In genomic region chr3:104962141-104962611, GRCm38 (mm10) we compare ENCODE assay signal across 9 mouse cellular contexts. TPM values are rescaled to one million over a fixed set of nuclear protein-coding genes. Genes with fewer than 3 reads are reported as not detected.
A peak's percentile ranks its signal among the peaks of the same experiment; 100 is the strongest.
DNase-seq lines count a peak whose midpoint lies in the region; ATAC-seq and TF ChIP-seq lines count a peak whose summit lies in the region.
"Had no signal": no experiment of that assay in that cellular context is flagged by ENCODE, and none has a peak within 500 bp of the region (broad histone marks: within the 10 kb centered on the region; RNA-seq: fewer than 3 reads in every experiment).

No protein-coding gene starts in this region.

- no peak overlapping the region for H3K27ac ChIP-seq in ES-Bruce4 (ENCODE audit: insufficient read depth, low read length)
- no peak overlapping the region for H3K27ac ChIP-seq in heart, embryonic 16.5 days (ENCODE audit: low read length)
- H3K27ac ChIP-seq in limb, embryonic 14.5 days (replicated peaks; ENCODE audit: low read depth, low read length), result no peak overlapping the region
- no peak overlapping the region for H3K27ac ChIP-seq in neural tube, embryonic 12.5 days

- TF ChIP-seq EP300 in ES-Bruce4 (IDR thresholded peaks at IDR 0.05; ENCODE audit: insufficient read depth, low read depth, low read length), result no peak

- peak; percentile 25 for DNase-seq in CD4-positive, CD25-positive, alpha-beta regulatory T cell, adult 2 months (ENCODE audit: low read depth, low spot score)
- no peak for DNase-seq in limb, embryonic 14.5 days (ENCODE audit: low spot score)
- DNase-seq in cerebellum, postnatal 36 days, result no peak
- DNase-seq in MN1 (ENCODE audit: low spot score), result no peak

- no peaks in the 10 kb centered on the region for H3K4me1 ChIP-seq in ES-Bruce4 (ENCODE audit: control insufficient read depth, insufficient read depth, low read length)
- peaks cover 15% of the 10 kb centered on the region for H3K4me1 ChIP-seq in heart, embryonic 16.5 days (ENCODE audit: control insufficient read depth, insufficient read depth, low read length)
- H3K4me1 ChIP-seq in limb, embryonic 14.5 days (ENCODE audit: control insufficient read depth, insufficient read depth, low read length), result peaks cover 24% of the 10 kb centered on the region
- H3K4me1 ChIP-seq in neural tube, embryonic 12.5 days, result peaks cover 24% of the 10 kb centered on the region

- no peak for TF ChIP-seq POLR2A in ES-Bruce4 (IDR thresholded peaks at IDR 0.05; ENCODE audit: insufficient read depth, low read length)
- no peak for TF ChIP-seq POLR2A in limb, embryonic 14.5 days (IDR thresholded peaks at IDR 0.05; ENCODE audit: borderline replicate concordance, extremely low read depth, insufficient read depth, insufficient read length)

- peak overlapping the region; percentile 94 for H3K4me2 ChIP-seq in heart, embryonic 16.5 days (ENCODE audit: low read depth, low read length)
- peak overlapping the region; percentile 69 for H3K4me2 ChIP-seq in limb, embryonic 14.5 days (replicated peaks; ENCODE audit: low read depth, low read length, severe bottlenecking)
- H3K4me2 ChIP-seq in neural tube, embryonic 12.5 days (replicated peaks), result peak overlapping the region; percentile 84

- H3K9me3 ChIP-seq in ES-Bruce4 (replicated peaks; ENCODE audit: control insufficient read depth, insufficient read depth, low read length, poor library complexity, severe bottlenecking), result no peaks in the 10 kb centered on the region
- no peaks in the 10 kb centered on the region for H3K9me3 ChIP-seq in heart, embryonic 16.5 days (replicated peaks; ENCODE audit: control insufficient read depth, low read length)
- no peaks in the 10 kb centered on the region for H3K9me3 ChIP-seq in limb, embryonic 14.5 days (ENCODE audit: control insufficient read depth, low read length)
- H3K9me3 ChIP-seq in neural tube, embryonic 12.5 days, result no peaks in the 10 kb centered on the region

- peak overlapping the region; percentile 60 for H3K4me3 ChIP-seq in ES-Bruce4 (ENCODE audit: low read depth, low read length)
- peak overlapping the region; percentile 62 for H3K4me3 ChIP-seq in heart, embryonic 16.5 days (ENCODE audit: low read length)
- peak overlapping the region; percentile 51 for H3K4me3 ChIP-seq in limb, embryonic 14.5 days (replicated peaks; ENCODE audit: low read length)
- H3K4me3 ChIP-seq in neural tube, embryonic 12.5 days, result peak overlapping the region; percentile 50
- H3K4me3 ChIP-seq: erythroblast, embryonic 14.5 days had no signal

- ATAC-seq in CD4-positive, CD25-positive, alpha-beta regulatory T cell, adult 4 months, result no peak
- ATAC-seq in heart, embryonic 16.5 days (replicated peaks; ENCODE audit: extremely low read depth, insufficient read depth, low FRiP score), result no peak
- peak; percentile 33; the same call in 1 of the 2 replicates for ATAC-seq in limb, embryonic 14.5 days (ENCODE audit: low FRiP score, low read depth)
- ATAC-seq in neural tube, embryonic 12.5 days (ENCODE audit: low FRiP score, low read depth), result peak; percentile 17; the same call in 1 of the 2 replicates

- H3K36me3 ChIP-seq in ES-Bruce4 (ENCODE audit: control insufficient read depth, insufficient read depth, low read length, poor library complexity, severe bottlenecking), result no peaks in the 10 kb centered on the region
- H3K36me3 ChIP-seq in heart, embryonic 16.5 days (ENCODE audit: control insufficient read depth, insufficient read depth), result no peaks in the 10 kb centered on the region
- no peaks in the 10 kb centered on the region for H3K36me3 ChIP-seq in limb, embryonic 14.5 days (ENCODE audit: control insufficient read depth, insufficient read depth, low read length)
- H3K36me3 ChIP-seq in neural tube, embryonic 12.5 days, result no peaks in the 10 kb centered on the region

- WGBS in heart, embryonic 16.5 days, result under 1% methylated on average over 31 of the region's 31 CpGs
- WGBS in limb, embryonic 14.5 days, result under 1% methylated on average over 30 of the region's 31 CpGs
- WGBS in neural tube, embryonic 12.5 days, result 1% methylated on average over 31 of the region's 31 CpGs

- no peak overlapping the region for H3K9ac ChIP-seq in ES-Bruce4 (ENCODE audit: low read depth, poor library complexity, severe bottlenecking)
- H3K9ac ChIP-seq in heart, embryonic 16.5 days (ENCODE audit: low read length), result peak overlapping the region; percentile 67
- peak overlapping the region; percentile 46 for H3K9ac ChIP-seq in limb, embryonic 14.5 days (ENCODE audit: low read depth, low read length, severe bottlenecking)
- peak overlapping the region; percentile 17; the same call in 1 of the 2 replicates for H3K9ac ChIP-seq in neural tube, embryonic 12.5 days

- no peak for TF ChIP-seq CTCF in ES-Bruce4 (IDR thresholded peaks at IDR 0.05; ENCODE audit: low read depth, low read length)

- peaks cover 12% of the 10 kb centered on the region for H3K27me3 ChIP-seq in ES-Bruce4 (ENCODE audit: control insufficient read depth, insufficient read depth, low read length, poor library complexity, severe bottlenecking)
- peaks cover 47% of the 10 kb centered on the region for H3K27me3 ChIP-seq in heart, embryonic 16.5 days (ENCODE audit: control insufficient read depth, insufficient read depth, low read length)
- H3K27me3 ChIP-seq in limb, embryonic 14.5 days (ENCODE audit: control insufficient read depth, insufficient read depth, low read length), result peaks cover 35% of the 10 kb centered on the region
- peaks cover 76% of the 10 kb centered on the region for H3K27me3 ChIP-seq in neural tube, embryonic 12.5 days (replicated peaks)

RNA-seq across cellular contexts. Expression of gene Wnt2b, which starts 0.5 kb away (rescaled TPM):
- polyA plus RNA-seq in CD4-positive, CD25-positive, alpha-beta regulatory T cell, adult 4 months (2017; shearing (Covaris generic)), result under 1 TPM; 0.35 to 0.75 TPM
- 1.8 and 2.0 TPM in 2 replicates for polyA plus RNA-seq in ES-Bruce4 (2011; ENCODE audit: insufficient read depth, insufficient read length, low read depth, missing spikeins)
- 1.0 and 1.1 TPM in 2 replicates for polyA plus RNA-seq in heart, embryonic 16.5 days (2015; fragmentation: Nextera tagmentation; extraction: Ambion mirVana)
- polyA plus RNA-seq in limb, embryonic 14.5 days (2012; rRNA removed), result 3.1 and 3.6 TPM in 2 replicates
- polyA plus RNA-seq in limb, embryonic 14.5 days (2014; fragmentation: Nextera tagmentation; extraction: Ambion mirVana), result 1.4 and 1.5 TPM in 2 replicates
- polyA plus RNA-seq in neural tube, embryonic 12.5 days (2016; fragmentation: Nextera tagmentation; extraction: Ambion mirVana), result 0.70 and 0.72 TPM in 2 replicates
- polyA plus RNA-seq: erythroblast, embryonic 14.5 days had no signal

Comparison
In these comparisons a context has a peak if more than half of its experiments do, and no peak if none do; other contexts are left out.
1. ATAC-seq: peak in limb, embryonic 14.5 days (single experiment) and neural tube, embryonic 12.5 days (single experiment); none in CD4-positive, CD25-positive, alpha-beta regulatory T cell, adult 4 months (single experiment) and heart, embryonic 16.5 days (single experiment).
2. Peak in every context shown above with its lines, with median percentiles within 50 percentile points of each other: H3K4me3 ChIP-seq and H3K4me2 ChIP-seq.